Mouse (Mus musculus) ovary, postnatal 36 days (tissue): Measurements from ENCODE around the gene Ccnb1.
A peak's percentile ranks its signal among the peaks of the same experiment; 100 is the strongest.
"Not testable (repeated sequence)": the region's sequence is repeated elsewhere in the genome, so short reads cannot be mapped to it uniquely, and the experiment has no call there.

ENCODE experiments used
- DNase-seq: peaks from one replicate; pipeline ENCODE4 v3.0.0; 2022; ENCODE audit warnings: low spot score, mixed read lengths

Gene Ccnb1

GRCm38 (mm10) chr13:100774704-100775103 is 11.7 kb downstream of the Ccnb1 start:
- no peak for DNase-seq

GRCm38 (mm10) chr13:100755329-100755728 is 31.0 kb downstream of the Ccnb1 start:
- DNase-seq: no peak

- no peak for DNase-seq
These were observed 32.2 kb downstream of the Ccnb1 start for GRCm38 (mm10) chr13:100754186-100754585.

- no peak for DNase-seq
These were observed 33.4 kb downstream of the Ccnb1 start for GRCm38 (mm10) chr13:100753011-100753410.

- no peak for DNase-seq
These were observed 33.8 kb downstream of the Ccnb1 start for GRCm38 (mm10) chr13:100752529-100752928.

- no peak for DNase-seq
These were observed 35.0 kb downstream of the Ccnb1 start for GRCm38 (mm10) chr13:100751402-100751801.

GRCm38 (mm10) chr13:100750799-100751198 is 35.6 kb downstream of the Ccnb1 start:
- no peak for DNase-seq

GRCm38 (mm10) chr13:100748638-100749037 is 37.7 kb downstream of the Ccnb1 start:
- no peak for DNase-seq

- DNase-seq: no peak
These were observed 40.3 kb downstream of the Ccnb1 start for GRCm38 (mm10) chr13:100746090-100746489.

- DNase-seq: peak; percentile 91
These were observed 42.2 kb downstream of the Ccnb1 start, which contains the start of gene Mrps36 for GRCm38 (mm10) chr13:100744036-100744744. Gene Mrps36 (minus strand): TSS chr13:100744659.

- DNase-seq: no peak
These were observed 42.9 kb downstream of the Ccnb1 start for GRCm38 (mm10) chr13:100743346-100744035.

GRCm38 (mm10) chr13:100742831-100743230 is 43.5 kb downstream of the Ccnb1 start:
- no peak for DNase-seq

GRCm38 (mm10) chr13:100732756-100733155 is 53.6 kb downstream of the Ccnb1 start:
- no peak for DNase-seq

- DNase-seq: not testable (repeated sequence)
These were observed 54.8 kb downstream of the Ccnb1 start for GRCm38 (mm10) chr13:100731462-100732046.

- DNase-seq: peak; percentile 92
These were observed 55.6 kb downstream of the Ccnb1 start, which contains the start of gene Cdk7 for GRCm38 (mm10) chr13:100730861-100731176. Gene Cdk7 (minus strand): TSS chr13:100730939.

- peak; percentile 10 for DNase-seq
These were observed 56.1 kb downstream of the Ccnb1 start for GRCm38 (mm10) chr13:100730153-100730860.
